Comparison of ENCODE assay signal across 18 mouse cellular contexts in the genomic region with DNA sequence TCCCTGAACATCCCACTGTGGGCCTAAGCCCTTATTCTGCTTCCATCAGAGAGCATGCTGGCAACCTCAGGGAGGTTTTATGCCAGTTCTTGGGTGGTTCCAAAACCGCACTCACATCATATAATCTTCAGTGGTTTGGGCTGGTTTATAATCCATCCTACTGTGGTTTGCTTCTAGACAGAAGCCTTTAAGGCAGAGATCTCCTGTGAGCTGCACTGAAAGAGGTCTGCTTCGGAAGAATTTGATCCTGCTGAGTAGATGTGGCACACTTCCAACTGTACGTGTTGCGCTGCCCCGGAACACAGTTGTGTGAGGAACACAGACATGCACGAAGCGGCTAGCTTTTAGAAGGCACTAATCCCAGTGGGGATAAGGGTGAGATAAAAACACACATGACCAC.
DNase-seq lines count a peak whose midpoint lies in the region; ATAC-seq and TF ChIP-seq lines count a peak whose summit lies in the region.
"Had no signal": no experiment of that assay in that cellular context is flagged by ENCODE, and none has a peak within 500 bp of the region (broad histone marks: within the 10 kb centered on the region; RNA-seq: fewer than 3 reads in every experiment).

No protein-coding gene starts in this region.

- WGBS in embryonic facial prominence, embryonic 13.5 days, result 71% methylated on average over 7 of the region's 7 CpGs
- WGBS in embryonic facial prominence, embryonic 10.5 days, result 95% methylated on average over 7 of the region's 7 CpGs
- WGBS in heart, postnatal 0 days, result 33% methylated on average over 7 of the region's 7 CpGs
- WGBS in heart, embryonic 11.5 days (ENCODE audit: insufficient replicate concordance), result 77% methylated on average over 7 of the region's 7 CpGs
- WGBS in embryonic facial prominence, embryonic 14.5 days, result 74% methylated on average over 7 of the region's 7 CpGs

- DNase-seq in embryonic facial prominence, embryonic 10.5 days (ENCODE audit: low spot score), result no peak
- DNase-seq in heart, postnatal 0 days (ENCODE audit: low spot score), result peak; percentile 38
- DNase-seq in 3134 (ENCODE audit: extremely low read depth, insufficient read length, low spot score), result peak; percentile 13
- peak; percentile 85 for DNase-seq in embryonic facial prominence, embryonic 14.5 days (ENCODE audit: low spot score)
- no peak for DNase-seq in layer of hippocampus, adult 8-10 months (ENCODE audit: low spot score in 2 of 2)
- DNase-seq: adrenal gland, adult 8-10 months; cerebellum, adult 9-10 months; kidney, adult 8-10 months; kidney, postnatal 4 days; layer of hippocampus, postnatal 36 days; lung, postnatal 10 days; right cerebral cortex, adult 18-20 months; spleen, adult 18-20 months; thymus, postnatal 14 days had no signal

- no peaks in the 10 kb centered on the region for H3K36me3 ChIP-seq in embryonic facial prominence, embryonic 13.5 days
- no peaks in the 10 kb centered on the region for H3K36me3 ChIP-seq in embryonic facial prominence, embryonic 10.5 days (replicated peaks)
- H3K36me3 ChIP-seq in heart, postnatal 0 days (replicated peaks; ENCODE audit: control insufficient read depth, insufficient read depth, low read length), result no peaks in the 10 kb centered on the region
- H3K36me3 ChIP-seq in heart, embryonic 11.5 days (ENCODE audit: control insufficient read depth, insufficient read depth, low read length), result no peaks in the 10 kb centered on the region
- H3K36me3 ChIP-seq in embryonic facial prominence, embryonic 14.5 days (ENCODE audit: control insufficient read depth, insufficient read depth, low read length), result no peaks in the 10 kb centered on the region
- H3K36me3 ChIP-seq: stomach, embryonic 15.5 days had no signal

- no peaks in the 10 kb centered on the region for H3K4me1 ChIP-seq in embryonic facial prominence, embryonic 13.5 days
- no peaks in the 10 kb centered on the region for H3K4me1 ChIP-seq in embryonic facial prominence, embryonic 10.5 days
- H3K4me1 ChIP-seq in heart, postnatal 0 days (ENCODE audit: control insufficient read depth, insufficient read depth), result peaks cover 31% of the 10 kb centered on the region
- no peaks in the 10 kb centered on the region for H3K4me1 ChIP-seq in heart, embryonic 11.5 days (ENCODE audit: control insufficient read depth, insufficient read depth, low read length)
- no peaks in the 10 kb centered on the region for H3K4me1 ChIP-seq in embryonic facial prominence, embryonic 14.5 days (ENCODE audit: control insufficient read depth, insufficient read depth, low read length)
- H3K4me1 ChIP-seq: stomach, embryonic 15.5 days had no signal

- H3K27me3 ChIP-seq in embryonic facial prominence, embryonic 13.5 days, result no peaks in the 10 kb centered on the region
- H3K27me3 ChIP-seq in embryonic facial prominence, embryonic 10.5 days (replicated peaks; ENCODE audit: low read depth, poor library complexity, severe bottlenecking), result no peaks in the 10 kb centered on the region
- no peaks in the 10 kb centered on the region for H3K27me3 ChIP-seq in heart, postnatal 0 days (ENCODE audit: control insufficient read depth, insufficient read depth, low read length)
- H3K27me3 ChIP-seq in heart, embryonic 11.5 days (ENCODE audit: control insufficient read depth, insufficient read depth, low read length), result no peaks in the 10 kb centered on the region
- no peaks in the 10 kb centered on the region; the same call in 1 of the 2 replicates for H3K27me3 ChIP-seq in embryonic facial prominence, embryonic 14.5 days (replicated peaks; ENCODE audit: control insufficient read depth, insufficient read depth, low read length)
- H3K27me3 ChIP-seq: stomach, embryonic 15.5 days had no signal

- no peak overlapping the region for H3K9ac ChIP-seq in embryonic facial prominence, embryonic 13.5 days
- no peak overlapping the region for H3K9ac ChIP-seq in heart, postnatal 0 days (replicated peaks; ENCODE audit: low read depth, low read length)
- H3K9ac ChIP-seq in heart, embryonic 11.5 days (ENCODE audit: low read depth, low read length), result no peak overlapping the region
- no peak overlapping the region for H3K9ac ChIP-seq in embryonic facial prominence, embryonic 14.5 days (ENCODE audit: low read depth, low read length)
- H3K9ac ChIP-seq: liver, embryonic 14.5 days; stomach, embryonic 15.5 days had no signal

- H3K9me3 ChIP-seq in embryonic facial prominence, embryonic 13.5 days, result no peaks in the 10 kb centered on the region
- no peaks in the 10 kb centered on the region for H3K9me3 ChIP-seq in embryonic facial prominence, embryonic 10.5 days
- no peaks in the 10 kb centered on the region for H3K9me3 ChIP-seq in heart, postnatal 0 days (replicated peaks; ENCODE audit: control insufficient read depth, low read length)
- H3K9me3 ChIP-seq in heart, embryonic 11.5 days (replicated peaks; ENCODE audit: control insufficient read depth, low read length), result no peaks in the 10 kb centered on the region
- H3K9me3 ChIP-seq in embryonic facial prominence, embryonic 14.5 days (ENCODE audit: control insufficient read depth, low read length), result no peaks in the 10 kb centered on the region
- H3K9me3 ChIP-seq: stomach, embryonic 15.5 days had no signal

- H3K4me2 ChIP-seq in embryonic facial prominence, embryonic 13.5 days, result no peak overlapping the region
- peak overlapping the region; percentile 6 for H3K4me2 ChIP-seq in heart, postnatal 0 days (ENCODE audit: low read depth, low read length)
- H3K4me2 ChIP-seq in heart, embryonic 11.5 days, result no peak overlapping the region
- H3K4me2 ChIP-seq in embryonic facial prominence, embryonic 14.5 days (ENCODE audit: low read depth, low read length), result no peak overlapping the region
- H3K4me2 ChIP-seq: stomach, embryonic 15.5 days had no signal

- no peak for TF ChIP-seq CTCF in heart, postnatal 0 days (IDR thresholded peaks at IDR 0.05; ENCODE audit: low read depth)

- TF ChIP-seq EP300 in heart, postnatal 0 days (IDR thresholded peaks at IDR 0.05; ENCODE audit: low read depth), result no peak

- peak; percentile 72; the same call in 1 of the 2 replicates for ATAC-seq in embryonic facial prominence, embryonic 13.5 days (ENCODE audit: insufficient number of reproducible peaks, insufficient read depth, low FRiP score, low TSS enrichment, low read depth)
- peak; percentile 62 for ATAC-seq in heart, postnatal 0 days (ENCODE audit: insufficient read depth, low read depth)
- ATAC-seq in heart, embryonic 11.5 days (replicated peaks; ENCODE audit: insufficient number of reproducible peaks, low FRiP score, low TSS enrichment), result no peak
- peak; percentile 71; the same call in 1 of the 2 replicates for ATAC-seq in embryonic facial prominence, embryonic 14.5 days (ENCODE audit: low read depth)

- no peak overlapping the region for H3K27ac ChIP-seq in embryonic facial prominence, embryonic 13.5 days
- H3K27ac ChIP-seq in embryonic facial prominence, embryonic 10.5 days (replicated peaks), result no peak overlapping the region
- H3K27ac ChIP-seq in heart, postnatal 0 days (ENCODE audit: low read depth), result peak overlapping the region; percentile 27; the same call in 1 of the 2 replicates
- H3K27ac ChIP-seq in heart, embryonic 11.5 days (ENCODE audit: low read depth, low read length), result no peak overlapping the region
- H3K27ac ChIP-seq in embryonic facial prominence, embryonic 14.5 days (replicated peaks; ENCODE audit: low read depth, low read length), result no peak overlapping the region
- H3K27ac ChIP-seq: liver, embryonic 14.5 days; stomach, embryonic 15.5 days had no signal

- no peak overlapping the region for H3K4me3 ChIP-seq in embryonic facial prominence, embryonic 13.5 days
- no peak overlapping the region for H3K4me3 ChIP-seq in embryonic facial prominence, embryonic 10.5 days
- H3K4me3 ChIP-seq in heart, postnatal 0 days (ENCODE audit: low read depth, low read length), result no peak overlapping the region
- no peak overlapping the region for H3K4me3 ChIP-seq in heart, embryonic 11.5 days (ENCODE audit: low read depth, low read length)
- no peak overlapping the region for H3K4me3 ChIP-seq in embryonic facial prominence, embryonic 14.5 days (ENCODE audit: low read depth, low read length)
- H3K4me3 ChIP-seq: stomach, embryonic 15.5 days had no signal

Comparison
In these comparisons a context has a peak if more than half of its experiments do, and no peak if none do; other contexts are left out.
1. DNase-seq: peak in heart, postnatal 0 days (single experiment), 3134 (single experiment) and embryonic facial prominence, embryonic 14.5 days (single experiment); none in embryonic facial prominence, embryonic 10.5 days (single experiment) and layer of hippocampus, adult 8-10 months (0 of 2).